Mouse (Mus musculus): ENCODE measurements at regions not wholly inside any gene's neighbourhood (a gene's known extent, or its start where the extent isn't known, plus 50 kb on each side); places are given as distances from the start of the nearest gene placed in this dataset.

DNA sequence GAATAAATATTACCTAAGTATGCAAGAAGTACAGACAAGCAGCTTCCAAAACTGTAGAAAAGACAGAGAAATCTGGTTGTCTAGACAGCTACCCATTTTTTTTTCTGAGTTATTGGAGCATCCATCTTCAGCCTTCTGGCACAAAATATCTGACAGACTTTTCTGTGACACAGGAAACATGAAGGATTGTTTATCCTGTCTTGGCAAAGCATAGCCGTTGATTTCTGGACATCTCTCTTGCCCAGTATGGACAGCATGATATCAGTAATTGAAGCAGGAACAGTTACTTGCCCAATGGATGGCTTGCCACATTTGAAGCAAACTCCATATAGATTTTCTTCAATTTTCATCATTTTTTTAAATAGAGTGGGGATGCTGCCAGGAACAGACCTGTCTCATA is 96.1 kb upstream of the Naaladl2 start:
- DNase-seq (ENCODE audit: low spot score in 2 of 2) = no peak

GRCm38 (mm10) chr3:25220601-25221000 is 76.5 kb upstream of the Naaladl2 start:
- no peak for DNase-seq (ENCODE audit: low spot score in 2 of 2)

- peak; percentile 15 to 26 for DNase-seq (ENCODE audit: low spot score in 2 of 2)
Measured at GRCm38 (mm10) chr3:25208041-25208685, 64.1 kb upstream of the Naaladl2 start.

Data from left cerebral cortex, adult 18-20 months (tissue).